Mouse (Mus musculus) lung, postnatal 14 days (tissue): ENCODE data around the gene Dennd4a.

ENCODE experiments used
- DNase-seq: peaks from one replicate; pipeline ENCODE4 v3.0.0; 2021

The Dennd4a gene

DNA sequence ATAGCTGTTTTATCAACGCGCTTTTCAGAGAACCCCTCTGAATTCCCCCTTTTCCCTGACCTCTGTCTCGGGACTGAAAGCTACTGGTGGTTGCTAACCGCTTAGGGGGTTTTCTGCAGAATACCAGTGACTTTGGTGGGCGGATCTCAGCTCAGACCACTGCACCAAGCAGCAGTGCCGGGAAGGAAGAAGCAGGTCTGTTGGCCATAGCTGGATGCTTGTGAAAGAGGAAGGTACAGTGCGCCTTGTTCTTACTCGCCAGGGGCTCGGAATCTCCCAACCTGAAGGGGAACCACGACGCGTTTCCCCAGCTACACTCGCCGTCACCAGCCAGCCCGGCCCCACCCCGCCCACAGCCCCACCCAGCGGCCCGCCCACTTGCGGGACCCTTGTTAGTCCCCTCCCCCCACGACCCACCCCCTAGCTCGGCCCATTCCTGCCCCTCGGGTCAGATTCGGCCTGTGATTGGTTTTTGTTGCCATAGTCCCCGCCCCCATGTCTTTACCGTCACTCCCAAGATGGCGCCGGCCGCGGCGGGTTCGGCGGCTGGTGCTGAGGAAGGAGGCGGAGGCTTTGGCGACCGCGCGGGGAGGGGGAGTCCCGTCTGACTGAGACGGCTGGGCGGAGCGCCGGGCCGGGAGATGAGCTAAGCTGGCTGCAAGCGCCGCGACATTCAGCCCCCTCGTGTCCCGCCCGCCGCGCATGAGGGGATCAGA is at the start of gene Dennd4a:
Dennd4a (plus strand) TSS at position 519 of the 716 bp plus-strand sequence.
- peak; percentile 98 for DNase-seq

DNA sequence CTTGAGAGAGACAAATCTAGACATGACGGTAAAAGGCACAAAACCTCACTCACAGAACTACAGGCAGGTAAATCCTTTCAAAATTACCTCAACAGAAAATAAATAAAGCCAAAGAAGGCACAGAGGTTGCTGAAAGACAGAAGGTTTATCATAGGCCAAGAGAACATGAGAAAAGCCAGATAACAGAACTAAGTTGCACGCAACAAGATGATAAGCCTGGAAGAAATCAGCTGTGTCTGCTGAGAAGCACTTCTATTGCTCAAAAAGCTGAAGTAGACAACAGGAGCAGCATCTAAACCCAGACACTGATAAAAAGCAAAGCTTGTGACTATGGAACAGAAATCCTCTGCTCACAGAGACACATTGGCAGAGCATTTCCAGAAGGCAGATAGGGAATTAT is 46.3 kb upstream of the Dennd4a start:
- no peak for DNase-seq

DNA sequence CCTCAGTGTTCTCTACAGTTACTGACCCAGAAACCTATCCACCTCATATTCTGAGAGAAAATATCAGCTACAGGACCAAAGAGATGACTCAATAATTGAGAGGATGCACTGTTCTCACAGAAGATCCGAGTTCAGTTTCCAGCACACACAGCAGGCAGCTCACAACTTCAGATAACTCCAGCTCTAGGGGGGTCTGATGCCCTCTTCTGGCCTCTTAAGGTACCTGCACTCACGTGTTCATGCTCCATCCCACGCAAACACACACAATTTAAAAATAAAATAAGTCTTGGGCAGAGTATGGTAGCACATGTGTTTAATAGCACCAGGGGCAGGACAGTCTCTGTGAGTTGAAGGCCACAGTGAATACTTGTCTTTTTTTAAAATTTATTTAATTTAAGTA is 45.0 kb upstream of the Dennd4a start:
- no peak for DNase-seq

DNA sequence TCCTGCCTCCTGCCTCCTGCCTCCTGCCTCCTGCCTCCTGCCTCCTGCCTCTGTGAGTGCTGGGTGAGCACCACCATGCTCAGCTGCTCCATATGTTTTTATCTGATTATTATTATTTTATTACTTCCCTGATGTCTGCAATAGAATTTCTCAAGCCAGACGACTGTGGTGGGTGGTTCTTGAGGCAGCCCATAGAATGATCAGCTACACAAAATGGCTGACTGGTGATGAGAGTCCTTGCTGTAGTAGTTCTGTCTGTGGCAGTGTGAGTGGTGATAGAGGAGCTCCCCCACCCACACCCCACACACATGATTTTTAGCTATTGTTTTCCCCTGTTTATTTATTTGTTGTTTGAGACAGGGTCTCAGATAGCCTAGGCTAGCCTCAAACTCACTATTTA is 43.3 kb upstream of the Dennd4a start:
- DNase-seq = no peak

DNA sequence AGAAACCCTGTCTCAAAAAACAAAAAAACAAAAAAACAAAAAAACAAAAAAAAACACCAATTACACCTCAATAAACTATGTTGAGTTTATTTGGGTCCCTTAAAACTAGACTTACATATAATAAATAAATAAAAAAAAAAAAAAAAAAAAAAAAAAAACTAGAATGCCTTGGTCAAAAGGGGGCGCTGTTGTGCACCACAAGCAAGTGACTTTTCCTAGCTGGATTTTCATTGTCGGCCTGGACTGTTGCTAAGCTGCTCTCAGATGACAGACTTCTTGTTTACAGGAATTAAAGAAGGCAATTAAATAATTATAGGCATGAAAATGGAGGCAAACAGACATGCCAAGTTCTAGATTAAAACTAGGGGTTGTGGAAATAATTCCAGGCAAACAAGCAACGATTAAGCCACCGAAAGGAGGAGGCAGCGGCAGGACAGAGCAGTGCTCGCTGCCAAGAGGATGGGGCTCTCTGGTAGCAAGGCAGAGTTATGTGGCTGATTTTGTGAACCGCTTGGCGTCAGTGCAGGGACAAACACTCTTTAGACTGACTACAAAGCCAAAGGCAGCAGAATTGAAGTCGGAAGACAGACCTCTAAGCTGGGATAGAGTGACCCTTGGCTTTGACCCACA is 42.0 kb upstream of the Dennd4a start:
- peak; percentile 68 for DNase-seq

DNA sequence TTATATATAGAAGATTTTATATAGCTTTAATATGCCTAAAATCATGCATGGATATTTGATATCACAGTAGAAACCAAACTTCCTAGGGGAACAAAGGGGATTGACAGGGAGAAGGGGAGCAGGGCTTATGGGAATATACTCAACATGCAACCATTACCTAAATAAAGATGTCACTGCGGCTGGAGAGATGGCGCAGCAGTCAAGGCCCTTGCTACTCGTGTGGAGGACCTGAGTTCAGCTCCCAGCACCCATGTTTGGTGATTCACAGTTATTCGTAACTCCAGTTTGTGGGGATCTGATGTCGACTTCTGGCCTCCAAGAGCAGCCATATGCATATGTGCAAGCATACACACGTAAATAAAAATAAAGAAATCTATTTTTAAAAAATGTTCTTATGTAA is 41.2 kb upstream of the Dennd4a start:
- no peak for DNase-seq

DNA sequence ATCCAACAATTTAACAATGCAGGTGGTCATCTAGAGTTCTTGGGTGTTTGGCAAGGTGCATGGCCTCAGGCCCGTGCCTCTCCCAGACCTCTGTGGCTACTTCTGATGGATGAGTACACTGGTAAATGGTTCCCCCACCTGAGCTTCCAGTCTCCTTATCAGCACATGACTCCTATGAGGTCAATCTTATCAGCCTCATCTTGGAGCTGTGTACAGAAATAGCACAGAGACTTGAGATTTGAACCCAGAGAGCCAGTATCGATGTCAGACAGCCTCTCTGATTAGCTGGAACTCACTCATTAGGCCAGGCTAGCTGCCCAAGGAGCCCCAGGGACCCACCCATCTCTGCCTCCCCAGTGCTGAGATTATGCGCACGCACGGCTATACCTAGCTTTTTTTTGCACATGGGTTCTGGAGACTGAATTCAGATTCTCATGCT is 40.7 kb upstream of the Dennd4a start:
- no peak for DNase-seq

DNA sequence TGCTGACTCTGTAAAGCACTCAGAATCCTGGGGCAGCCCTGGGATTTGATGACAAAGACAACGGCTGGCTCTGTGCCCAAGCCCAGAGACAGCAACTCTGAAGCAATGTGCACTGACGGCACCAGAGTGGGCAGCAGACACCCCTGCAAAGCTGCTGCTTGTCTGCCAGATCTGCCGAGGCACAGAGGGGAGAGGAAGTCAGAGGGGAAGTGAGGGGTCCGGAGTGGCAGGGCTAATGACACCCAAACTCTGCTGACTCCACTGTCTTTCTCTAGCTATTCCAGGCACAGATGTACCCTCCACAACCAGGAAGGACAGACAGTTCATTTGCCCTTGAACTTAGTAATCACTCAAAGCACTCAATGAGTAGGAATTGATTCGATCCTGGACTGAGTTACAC is 39.9 kb upstream of the Dennd4a start:
- DNase-seq = peak; percentile 53

DNA sequence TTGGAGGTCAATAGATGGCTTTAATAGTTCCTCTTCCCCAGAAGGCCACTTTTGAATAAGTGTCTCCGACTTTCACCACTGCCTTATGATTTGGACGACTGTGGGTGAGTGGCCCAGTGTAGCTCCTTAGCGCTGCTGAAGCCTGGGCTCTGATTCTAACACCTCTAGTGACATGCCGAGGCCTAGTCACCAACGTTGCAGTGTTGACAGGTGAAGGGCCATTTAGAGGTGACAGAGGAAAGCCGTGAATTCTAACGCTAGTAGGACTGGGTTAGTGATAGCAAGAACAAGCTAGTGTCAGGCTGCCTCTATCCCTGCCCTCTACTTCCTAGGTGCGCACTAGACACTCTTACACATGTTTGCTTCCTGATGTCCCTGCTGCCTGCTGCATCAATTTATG is 37.9 kb upstream of the Dennd4a start:
- no peak for DNase-seq

DNA sequence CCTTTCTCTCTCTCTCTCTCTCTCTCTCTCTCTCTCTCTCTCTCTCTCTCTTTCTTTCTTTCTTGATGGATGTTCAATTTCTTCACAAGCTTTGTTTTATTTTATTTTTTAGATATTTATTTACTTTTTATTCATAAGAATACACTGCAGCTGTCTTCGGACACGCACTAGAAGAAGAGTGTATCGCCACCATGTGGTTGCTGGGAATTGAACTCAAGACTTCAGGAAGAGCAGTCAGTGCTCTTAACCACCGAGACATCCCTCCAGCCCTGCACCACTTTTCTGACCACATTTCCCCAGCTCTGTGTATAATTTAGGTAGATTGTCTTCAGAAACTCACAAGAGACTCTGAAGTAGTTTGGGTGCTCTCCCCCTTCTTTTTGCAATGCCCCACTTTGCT is 37.2 kb upstream of the Dennd4a start:
- DNase-seq = no peak

DNA sequence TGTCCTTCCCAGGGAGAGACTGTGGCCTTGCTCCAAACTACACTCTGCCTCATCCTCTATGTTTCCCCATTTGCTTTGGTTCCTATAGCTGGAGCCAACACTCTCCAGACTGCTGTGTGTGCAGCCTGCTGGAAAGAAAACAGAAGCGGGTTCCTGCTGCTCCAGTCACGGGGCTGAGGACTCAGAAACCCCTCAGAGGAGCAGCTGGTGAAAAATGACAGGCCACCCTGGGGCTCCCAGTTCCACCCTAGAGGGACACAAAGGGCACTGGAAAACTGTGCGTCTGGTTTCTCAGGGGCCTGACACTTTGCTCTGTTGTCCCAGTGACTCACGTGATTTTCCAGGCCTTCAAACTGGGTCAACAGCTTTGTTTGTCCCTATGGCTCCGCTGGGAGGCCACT is 36.7 kb upstream of the Dennd4a start:
- DNase-seq = peak; percentile 37

DNA sequence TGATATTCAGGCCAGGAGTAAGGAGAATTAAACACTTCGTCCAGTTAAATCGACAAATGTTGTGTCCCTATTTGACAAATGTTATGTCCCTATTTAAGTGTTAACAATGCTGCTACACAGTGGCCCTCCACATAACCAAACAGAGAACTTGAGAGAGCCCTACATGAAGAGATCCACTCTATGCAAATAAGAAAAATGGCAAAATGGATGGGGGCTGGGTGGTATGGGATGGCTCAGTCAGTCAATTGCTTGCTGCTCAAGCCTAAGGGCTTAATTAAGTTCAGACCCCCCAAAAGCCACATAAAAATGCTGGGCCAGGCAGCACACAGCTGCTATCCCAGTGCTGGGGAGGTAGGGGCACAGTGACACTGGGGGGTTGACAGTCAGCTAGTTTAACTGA is 36.3 kb upstream of the Dennd4a start:
- no peak for DNase-seq

DNA sequence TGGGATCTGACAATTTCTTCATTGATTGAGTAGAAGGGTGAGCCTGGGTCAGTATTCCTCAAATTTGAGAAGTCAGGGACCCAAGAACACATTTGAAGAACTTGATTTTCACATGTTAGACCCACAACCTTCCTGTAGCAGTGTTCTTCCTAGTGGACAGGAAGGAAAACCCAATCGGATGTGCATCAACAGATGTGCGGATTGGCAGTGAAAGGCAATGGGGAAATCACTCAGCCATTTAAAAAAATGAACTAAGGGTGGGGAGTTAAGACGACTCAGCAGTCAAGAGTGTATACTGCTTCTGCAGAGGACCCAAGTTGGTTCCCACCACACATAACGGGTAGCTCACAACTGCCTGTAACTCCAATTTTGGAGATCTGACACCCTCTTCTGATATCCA is 35.6 kb upstream of the Dennd4a start:
- DNase-seq = no peak

DNA sequence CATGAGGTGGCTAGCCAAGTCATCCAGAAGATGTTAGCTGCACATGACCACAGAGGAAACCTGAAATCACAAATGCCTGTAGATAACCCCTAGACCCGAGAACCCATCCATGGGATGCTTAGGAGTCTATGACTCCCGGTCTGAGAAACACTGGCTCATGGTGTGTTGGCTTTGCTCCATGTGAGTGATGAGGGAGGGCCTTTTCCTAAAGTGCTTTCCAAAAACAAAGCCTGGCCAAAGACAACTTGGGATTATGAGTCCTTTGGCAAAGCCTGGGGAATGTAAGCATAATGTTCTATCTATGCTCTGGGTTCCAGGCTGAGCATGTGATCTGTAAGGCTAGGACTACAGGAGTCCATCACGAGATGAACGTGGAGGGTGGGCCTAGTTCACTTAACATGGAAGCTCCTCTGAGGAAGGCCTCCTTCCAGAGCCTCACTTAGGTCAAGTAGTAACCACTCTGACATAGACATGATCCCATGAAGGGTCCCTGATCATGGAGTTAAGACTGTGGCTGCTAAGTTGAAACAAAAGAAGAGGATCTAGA is 33.6 kb upstream of the Dennd4a start:
- peak; percentile 24 for DNase-seq

DNA sequence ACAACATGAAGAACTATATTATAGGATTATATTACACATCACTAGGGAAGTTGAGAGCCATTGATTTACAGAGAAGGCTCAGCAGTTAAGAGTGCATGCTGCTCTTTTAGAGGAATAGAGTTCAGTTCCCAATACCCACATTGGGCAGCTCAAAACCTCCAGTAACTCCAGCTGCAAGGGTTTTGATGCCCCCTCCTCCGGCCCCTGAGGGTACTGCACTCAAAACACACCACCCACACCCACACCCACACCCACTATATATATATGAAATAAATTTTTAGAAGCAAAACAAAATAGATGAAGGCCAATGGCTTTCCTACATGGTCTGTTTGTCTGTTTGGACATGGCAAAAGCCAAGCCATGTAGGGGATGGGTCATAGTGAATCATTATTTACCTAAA is 33.0 kb upstream of the Dennd4a start:
- DNase-seq = no peak

DNA sequence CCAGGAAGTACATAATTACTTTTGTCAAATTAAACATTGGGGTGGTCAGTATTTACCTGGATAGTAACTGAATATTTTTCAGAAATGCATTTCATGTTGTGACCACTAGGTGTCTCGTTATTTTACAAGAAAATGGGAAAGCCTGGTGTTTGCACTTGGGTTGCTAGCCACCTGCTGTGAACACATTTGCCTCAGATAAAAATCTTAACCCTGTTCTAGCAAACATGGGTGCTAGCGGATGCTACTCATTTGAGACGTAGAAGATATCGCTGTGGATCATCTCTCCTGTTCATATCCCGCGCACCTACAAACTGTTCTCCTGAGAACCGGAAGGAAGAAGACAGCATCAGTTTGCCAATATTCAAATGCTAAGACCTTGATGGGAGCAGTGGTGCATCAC is 31.5 kb upstream of the Dennd4a start:
- DNase-seq = no peak

DNA sequence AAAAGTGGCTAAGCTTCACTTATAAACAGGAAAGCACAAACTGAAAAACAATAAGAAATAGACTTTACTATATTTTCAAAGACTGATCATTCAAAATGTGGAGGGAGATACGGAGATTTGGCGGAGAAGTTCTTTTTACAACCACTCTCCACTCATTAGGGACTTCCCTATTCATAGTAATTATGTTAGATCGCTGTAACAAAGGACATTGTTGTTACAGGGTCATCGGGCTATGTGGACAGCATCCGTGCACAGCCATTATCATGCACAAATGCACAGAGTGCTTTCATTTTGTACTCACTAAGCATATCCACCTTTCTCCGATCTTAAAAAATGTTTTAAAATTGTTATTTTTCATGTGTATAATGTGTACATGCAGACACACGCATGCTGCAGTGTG is 27.6 kb upstream of the Dennd4a start:
- DNase-seq = no peak

DNA sequence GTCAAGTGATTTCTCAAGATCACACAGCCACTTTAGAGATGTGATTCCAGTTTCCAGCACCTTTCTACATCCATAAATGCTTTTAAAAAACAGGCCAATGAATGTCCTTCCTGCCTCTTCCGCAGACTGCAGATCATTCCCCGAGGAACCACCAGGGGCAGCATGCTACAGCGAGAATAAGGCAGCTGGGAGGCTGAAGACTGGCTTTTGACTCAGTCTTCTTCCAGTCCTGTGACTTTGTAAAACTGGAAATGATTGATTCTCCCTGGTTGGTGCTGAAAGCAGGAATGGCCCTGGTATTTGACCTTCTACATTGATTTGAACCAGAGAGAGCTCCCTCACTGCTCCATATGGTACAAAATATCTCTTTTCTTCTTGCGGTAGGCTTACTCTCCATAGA is 26.3 kb upstream of the Dennd4a start:
- peak; percentile 84 for DNase-seq

DNA sequence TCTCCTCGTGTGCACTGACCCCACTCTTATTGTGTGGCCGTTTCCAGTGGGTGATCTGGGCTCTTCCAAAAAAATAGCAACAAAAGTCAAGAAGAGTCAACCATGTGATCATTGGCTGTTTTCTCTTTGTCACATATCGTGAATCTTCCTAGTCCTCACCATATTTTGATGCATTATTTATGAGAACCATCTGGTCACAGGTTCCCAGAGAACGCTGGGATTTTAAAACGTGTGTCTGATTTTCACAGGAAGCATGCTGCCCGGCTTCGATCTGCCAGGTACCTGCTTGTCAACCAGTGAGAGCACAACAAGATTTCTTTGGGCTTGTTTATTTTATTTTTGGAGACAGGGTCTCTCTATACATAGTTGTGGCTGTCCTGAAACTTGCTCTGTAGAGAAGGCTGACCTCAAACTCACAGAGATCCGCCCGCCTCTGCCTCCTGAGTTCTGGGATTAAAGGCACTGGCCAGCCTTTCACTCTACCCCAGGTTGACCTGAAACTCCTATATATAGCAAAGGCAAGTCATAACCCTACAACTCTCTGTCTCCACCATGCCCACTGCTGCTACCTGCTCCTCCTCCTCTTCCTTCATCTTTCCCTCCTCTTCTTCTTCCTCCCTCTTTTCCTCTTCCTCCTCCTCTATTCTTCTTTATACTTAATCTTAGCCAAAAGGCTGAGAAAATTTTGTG is 24.8 kb upstream of the Dennd4a start:
- no peak for DNase-seq

DNA sequence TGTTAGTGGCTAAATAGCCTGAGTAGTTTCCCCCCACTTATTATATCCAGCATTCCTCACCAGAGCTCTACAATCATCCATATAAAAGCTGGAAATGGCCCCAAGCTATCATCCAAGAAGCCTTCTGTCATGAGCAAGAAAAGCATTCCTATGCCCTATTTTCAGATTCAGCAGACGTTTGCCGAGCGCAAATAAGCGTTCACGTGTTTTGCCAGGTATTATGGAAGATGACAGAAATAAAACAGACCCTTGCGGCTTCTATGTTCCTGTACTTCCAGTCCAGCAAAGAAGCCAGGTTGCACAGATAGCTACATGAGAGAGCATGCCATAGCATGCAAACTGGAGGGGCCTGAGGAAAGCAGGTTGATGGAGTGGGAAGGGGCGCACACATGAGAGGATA is 23.1 kb upstream of the Dennd4a start:
- no peak for DNase-seq

DNA sequence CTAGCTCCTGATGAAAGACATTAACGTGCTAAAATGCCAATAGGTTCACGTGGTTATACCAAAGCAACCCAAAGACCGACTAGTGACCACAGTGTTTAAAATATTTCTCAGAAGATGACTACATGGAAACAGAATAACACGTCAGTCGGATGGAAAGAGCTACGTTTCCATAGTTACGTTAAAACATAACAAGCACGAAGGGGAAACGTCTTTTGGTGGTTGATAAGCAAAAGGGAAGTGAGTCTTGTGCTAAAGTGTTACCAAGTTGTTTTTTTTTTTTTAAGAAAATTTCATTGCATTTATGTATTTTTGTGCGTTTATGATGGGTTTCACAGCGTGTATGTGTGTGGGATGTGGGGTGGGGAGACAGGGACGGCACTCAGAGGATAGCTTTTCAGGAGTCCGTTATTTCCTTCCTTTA is 21.8 kb upstream of the Dennd4a start:
- no peak for DNase-seq

DNA sequence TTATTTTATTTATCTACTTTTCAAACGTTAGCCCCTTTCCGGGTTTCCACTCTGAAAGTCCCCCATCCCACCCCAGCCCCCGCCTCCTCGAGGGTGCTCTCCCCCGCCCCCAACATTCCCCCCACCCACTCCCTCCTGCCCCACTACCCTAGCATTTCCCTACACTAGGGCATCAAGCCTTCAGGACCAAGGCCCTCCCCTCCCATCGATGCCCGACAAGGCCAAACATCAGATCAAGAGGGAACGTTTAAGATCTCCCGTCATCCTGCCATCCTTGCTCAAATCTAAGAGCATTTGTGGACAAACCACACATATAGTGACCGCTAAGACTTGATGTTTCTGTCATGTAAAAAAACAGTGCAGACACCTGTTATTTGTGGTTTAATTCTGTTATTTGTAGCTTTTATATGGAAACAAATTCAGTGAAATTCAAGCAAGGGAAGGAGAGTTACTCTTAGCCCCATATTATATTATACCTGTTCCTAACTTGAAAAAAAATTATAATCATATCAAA is 21.2 kb upstream of the Dennd4a start:
- DNase-seq = no peak
